Mouse (Mus musculus): ENCODE data around the gene Hnrnpab.

GRCm38 (mm10) chr11:51649889-51650199 lies 43.2 kb upstream of the Hnrnpab start:
- no peak for TF ChIP-seq POLR2A (IDR thresholded peaks at IDR 0.05; ENCODE audit: extremely low read depth, insufficient read depth, low read length)
- TF ChIP-seq CTCF (IDR thresholded peaks at IDR 0.05; ENCODE audit: low read depth, low read length), result no peak
